Mouse (Mus musculus): Measurements from ENCODE around the gene Pmpcb.
A peak's percentile ranks its signal among the peaks of the same experiment; 100 is the strongest.
"Not testable (repeated sequence)": the region's sequence is repeated elsewhere in the genome, so short reads cannot be mapped to it uniquely, and the experiment has no call there.

Gene Pmpcb

GRCm38 (mm10) chr5:21736956-21737585, at the start of gene Pmpcb:
TSS of gene Pmpcb (plus strand) at chr5:21737141.
- peak; percentile 82 to 92 for DNase-seq (ENCODE audit: low spot score in 2 of 2)

GRCm38 (mm10) chr5:21692230-21692629, 44.7 kb upstream of the Pmpcb start:
- DNase-seq (ENCODE audit: low spot score in 2 of 2), result no peak

- DNase-seq (ENCODE audit: low spot score in 2 of 2), result no peak
Measured at GRCm38 (mm10) chr5:21693372-21693870, 43.5 kb upstream of the Pmpcb start.

- DNase-seq (ENCODE audit: low spot score in 2 of 2), result no peak
Measured at GRCm38 (mm10) chr5:21694854-21695490, 42.0 kb upstream of the Pmpcb start.

GRCm38 (mm10) chr5:21699555-21699954, 37.4 kb upstream of the Pmpcb start:
- not testable (repeated sequence) for DNase-seq (ENCODE audit: low spot score in 2 of 2)

GRCm38 (mm10) chr5:21700272-21700821, 36.6 kb upstream of the Pmpcb start:
- DNase-seq (ENCODE audit: low spot score in 2 of 2), result no peak

- DNase-seq (ENCODE audit: low spot score in 2 of 2), result no peak
Measured at GRCm38 (mm10) chr5:21700934-21701333, 36.0 kb upstream of the Pmpcb start.

- DNase-seq (ENCODE audit: low spot score in 2 of 2), result peak; percentile 93 to 97
Measured at GRCm38 (mm10) chr5:21701351-21702008, 35.5 kb upstream of the Pmpcb start, which contains the start of gene Napepld. TSS of gene Napepld (minus strand) at chr5:21701396.

- no peak for DNase-seq (ENCODE audit: low spot score in 2 of 2)
Measured at GRCm38 (mm10) chr5:21702009-21702364, 35.0 kb upstream of the Pmpcb start.

- DNase-seq (ENCODE audit: low spot score in 2 of 2), result no peak
Measured at GRCm38 (mm10) chr5:21702873-21703475, 34.0 kb upstream of the Pmpcb start.

GRCm38 (mm10) chr5:21703708-21704107, 33.2 kb upstream of the Pmpcb start:
- no peak for DNase-seq (ENCODE audit: low spot score in 2 of 2)

- DNase-seq (ENCODE audit: low spot score in 2 of 2), result no peak
Measured at GRCm38 (mm10) chr5:21706546-21706945, 30.4 kb upstream of the Pmpcb start.

- not testable (repeated sequence) for DNase-seq (ENCODE audit: low spot score in 2 of 2)
Measured at GRCm38 (mm10) chr5:21708011-21708410, 28.9 kb upstream of the Pmpcb start.

GRCm38 (mm10) chr5:21712127-21712715, 24.7 kb upstream of the Pmpcb start:
- DNase-seq (ENCODE audit: low spot score in 2 of 2), result no peak

- no peak for DNase-seq (ENCODE audit: low spot score in 2 of 2)
Measured at GRCm38 (mm10) chr5:21714447-21714846, 22.5 kb upstream of the Pmpcb start.

- no peak for DNase-seq (ENCODE audit: low spot score in 2 of 2)
Measured at GRCm38 (mm10) chr5:21717165-21717715, 19.7 kb upstream of the Pmpcb start.

GRCm38 (mm10) chr5:21718546-21718945, 18.4 kb upstream of the Pmpcb start:
- DNase-seq (ENCODE audit: low spot score in 2 of 2), result no peak

GRCm38 (mm10) chr5:21719209-21719608, 17.7 kb upstream of the Pmpcb start:
- DNase-seq (ENCODE audit: low spot score in 2 of 2), result no peak

- no peak for DNase-seq (ENCODE audit: low spot score in 2 of 2)
Measured at GRCm38 (mm10) chr5:21724427-21724826, 12.5 kb upstream of the Pmpcb start.

GRCm38 (mm10) chr5:21724872-21725271, 12.1 kb upstream of the Pmpcb start:
- no peak for DNase-seq (ENCODE audit: low spot score in 2 of 2)

- DNase-seq (ENCODE audit: low spot score in 2 of 2), result no peak
Measured at GRCm38 (mm10) chr5:21729107-21729506, 7.8 kb upstream of the Pmpcb start.
